Mouse (Mus musculus) kidney, adult 9 months (tissue): ENCODE measurements around the gene Mgat5b.

ENCODE experiments used
- DNase-seq: peaks from one replicate; pipeline ENCODE4 v3.0.0; 2022

Mgat5b gene

DNA sequence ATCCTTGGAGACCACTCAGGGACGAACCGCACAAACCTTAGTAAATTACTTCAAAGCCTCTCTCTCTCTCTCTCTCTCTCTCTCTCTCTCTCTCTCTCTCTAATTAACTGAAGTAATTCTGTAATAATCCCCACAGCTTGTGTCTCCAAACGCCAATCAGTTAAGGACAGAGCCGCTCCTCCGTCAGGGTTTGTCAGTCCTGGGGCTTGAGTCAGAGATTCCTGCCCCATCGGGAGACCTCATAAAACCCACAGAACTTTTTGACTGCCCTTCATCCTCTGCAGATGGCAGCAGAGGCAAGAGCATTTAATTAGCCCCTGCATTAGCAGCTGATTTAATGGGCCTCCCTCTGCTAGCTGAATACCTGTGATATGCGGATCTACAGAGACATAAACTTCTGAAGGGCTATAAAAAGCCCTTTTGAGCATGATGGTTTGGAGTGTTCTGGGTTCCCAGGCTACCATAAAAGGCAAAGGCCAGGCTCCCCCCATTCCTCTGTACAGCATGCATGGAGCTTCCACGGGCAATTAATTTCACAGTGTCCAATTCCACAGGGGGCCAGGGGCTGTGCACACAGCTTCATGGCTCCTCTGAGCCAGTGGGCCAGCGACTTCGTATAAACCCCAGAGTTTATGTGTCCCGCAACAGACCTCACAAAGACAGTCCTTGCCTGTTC is 117.1 kb downstream of the Mgat5b start:
- DNase-seq = no peak
